Mouse (Mus musculus) cerebellum, postnatal 10 days (tissue): Measurements from ENCODE around the gene Olfr1145.
A peak's percentile ranks its signal among the peaks of the same experiment; 100 is the strongest.

Experiments used
- DNase-seq, 2 experiments: peaks; one replicate each; pipeline ENCODE4 v3.0.0; 2021; ENCODE audit warnings: mixed read lengths in 2 of 2

Gene Olfr1145

DNA sequence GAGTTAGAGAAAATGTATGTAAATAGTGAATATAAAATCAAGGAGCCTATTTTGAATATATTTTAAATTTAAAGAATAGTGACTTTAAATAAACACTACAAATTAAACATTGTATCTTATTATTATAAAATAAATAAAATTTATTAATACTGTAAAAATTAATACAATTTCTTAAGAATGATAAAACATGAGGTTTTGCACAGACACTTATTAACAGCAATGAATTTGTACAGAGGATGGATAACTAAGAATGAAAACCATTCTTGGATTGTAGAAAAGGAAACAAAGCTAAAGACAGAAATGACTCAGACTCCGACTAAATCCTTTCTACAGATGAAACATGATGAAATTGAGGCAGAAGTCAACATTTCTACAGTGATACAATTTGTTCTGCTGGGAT lies at the start of gene Olfr1145:
Gene Olfr1145 (plus strand): TSS at position 301 of the 400 bp plus-strand sequence.
- DNase-seq, result no peak

GRCm38 (mm10) chr2:87776143-87776542 lies 33.5 kb upstream of the Olfr1145 start:
- peak in 1 of 2 experiments; percentile 1 for DNase-seq

DNA sequence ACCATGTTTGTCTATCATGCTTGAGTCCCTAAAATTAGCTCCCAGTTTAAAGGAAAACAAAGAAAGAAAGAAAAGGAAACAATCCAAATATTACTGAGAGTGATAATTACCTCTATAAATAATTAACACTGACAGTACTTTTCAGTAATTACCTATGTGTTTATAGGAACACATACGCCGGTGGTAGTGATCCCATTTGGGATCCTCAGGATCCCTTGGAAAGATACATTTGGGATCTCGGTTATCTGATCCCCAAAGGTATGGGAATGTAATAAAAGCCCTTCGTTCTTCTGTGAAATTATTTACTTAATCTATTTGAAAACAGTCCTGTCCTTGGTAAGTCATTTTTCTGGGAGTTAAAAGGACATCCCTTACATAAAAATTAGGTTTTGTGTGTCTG lies 30.4 kb upstream of the Olfr1145 start, which contains the start of gene Olfr152:
Gene Olfr152 (plus strand): TSS at position 301 of the 400 bp plus-strand sequence.
- no peak for DNase-seq

DNA sequence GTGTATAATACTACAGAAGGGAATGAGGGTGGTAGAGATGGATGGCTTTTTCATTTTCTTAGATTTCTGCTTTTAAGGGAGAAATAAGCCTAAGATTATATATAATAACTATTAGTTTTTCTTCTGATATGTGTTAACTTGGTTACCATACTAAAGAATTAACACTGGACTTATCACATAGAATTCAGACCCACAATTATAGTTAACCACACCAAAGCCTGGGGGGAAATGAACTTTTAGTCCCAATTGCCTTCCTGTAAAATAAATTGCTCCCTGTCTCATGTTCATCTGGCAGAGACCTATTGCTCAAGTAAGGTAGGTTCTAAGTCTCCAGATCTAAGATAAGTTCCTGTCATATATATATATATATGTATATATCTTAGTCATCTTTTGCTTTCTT lies 9.3 kb upstream of the Olfr1145 start, which contains the start of gene Olfr1143:
Gene Olfr1143 (plus strand): TSS at position 301 of the 400 bp plus-strand sequence.
- DNase-seq, result no peak

DNA sequence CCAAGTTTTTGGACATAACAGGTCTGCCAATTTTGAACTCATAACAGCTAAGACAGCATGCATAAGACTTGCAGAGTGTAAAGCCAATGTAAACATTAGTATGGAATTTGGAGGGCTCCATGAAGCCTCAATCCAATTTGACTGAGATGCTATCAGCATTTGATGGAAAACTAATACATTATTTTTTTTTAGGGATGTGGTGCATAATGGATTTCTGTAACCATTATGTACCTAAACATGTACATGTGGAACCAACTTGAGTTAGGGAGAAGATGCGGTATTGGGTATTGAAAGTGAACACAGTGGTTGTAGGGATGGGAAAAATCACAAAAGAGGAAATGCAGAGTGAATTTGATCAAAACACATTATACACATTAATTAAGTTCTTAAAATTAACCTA lies 20.6 kb downstream of the Olfr1145 start, which contains the start of gene Olfr1148:
Gene Olfr1148 (plus strand): TSS at position 301 of the 400 bp plus-strand sequence.
- no peak for DNase-seq

GRCm38 (mm10) chr2:87843693-87844092 lies 34.1 kb downstream of the Olfr1145 start, which contains the start of gene Olfr1150-ps1:
Gene Olfr1150-ps1 (plus strand): TSS chr2:87843993.
- no peak for DNase-seq

DNA sequence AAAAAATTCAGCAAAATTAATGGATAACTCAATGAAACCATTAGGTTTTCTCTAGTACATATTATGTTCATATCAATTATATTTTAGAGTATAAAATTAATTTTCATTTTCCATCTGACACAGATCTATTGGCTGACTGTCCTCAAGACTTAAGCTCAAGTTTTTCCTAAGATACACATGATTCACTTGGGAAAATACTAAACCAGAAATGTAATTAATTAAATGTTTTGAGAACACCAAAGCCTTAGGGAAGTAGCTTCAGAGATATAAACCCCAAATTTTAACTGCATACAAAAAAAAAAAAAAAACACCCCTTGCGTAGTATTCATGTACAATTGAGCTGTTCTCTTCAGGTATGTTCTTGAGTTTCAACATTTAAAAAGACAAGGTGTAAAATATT lies 45.9 kb downstream of the Olfr1145 start, which contains the start of gene Olfr1151:
Gene Olfr1151 (plus strand): TSS at position 301 of the 400 bp plus-strand sequence.
- no peak for DNase-seq
